Mouse (Mus musculus) cortical plate, adult 2 months (tissue): ENCODE results near the gene Glrx.

Experiments
- CTCF ChIP-seq: fragments of 200-500 bp; IDR thresholded peaks from 2 replicates; pipeline ENCODE4 v1.5.1; 2011; ENCODE audit warnings: mild to moderate bottlenecking, control low read depth, low read length; ENCODE audit not compliant: insufficient read depth; ENCODE audit errors: extremely low read depth
- POLR2A ChIP-seq: fragments of 200-500 bp; IDR thresholded peaks from 2 replicates; pipeline ENCODE4 v1.6.1; 2011; ENCODE audit warnings: mild to moderate bottlenecking, low read length, control low read depth; ENCODE audit not compliant: insufficient read depth; ENCODE audit errors: extremely low read depth

DNA sequence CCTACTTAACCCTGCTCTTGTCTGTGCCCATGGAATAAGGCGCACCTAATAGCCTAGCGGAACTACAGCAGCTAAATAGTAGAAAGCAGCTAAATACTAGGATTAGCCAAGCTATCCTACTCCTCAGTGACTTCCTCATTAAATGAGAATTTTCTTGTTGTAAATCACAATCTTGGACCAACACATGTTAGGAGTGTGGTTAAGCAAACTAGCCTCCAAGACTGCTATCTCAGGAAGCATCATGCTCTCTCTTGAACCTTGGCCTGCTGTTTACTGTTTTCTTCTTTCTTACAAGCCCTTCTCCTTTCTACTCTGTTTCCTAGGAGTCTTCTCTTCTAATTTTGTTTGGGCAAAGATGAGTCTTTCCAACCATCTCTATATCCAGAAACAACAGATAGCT is 22.5 kb upstream of the Glrx start:
- TF ChIP-seq POLR2A: no peak
- no peak for TF ChIP-seq CTCF
